Mouse (Mus musculus): ENCODE results near the gene Mov10l1. TPM values are rescaled to one million over a fixed set of nuclear protein-coding genes. Genes with fewer than 3 reads are reported as not detected.

Mov10l1 gene
- polyA plus RNA-seq (2014; fragmentation: Illumina TruSeq; extraction: RNeasy Lipid Tissue Mini Kit (QIAGEN cat#74804)) = 0.74 TPM

DNA sequence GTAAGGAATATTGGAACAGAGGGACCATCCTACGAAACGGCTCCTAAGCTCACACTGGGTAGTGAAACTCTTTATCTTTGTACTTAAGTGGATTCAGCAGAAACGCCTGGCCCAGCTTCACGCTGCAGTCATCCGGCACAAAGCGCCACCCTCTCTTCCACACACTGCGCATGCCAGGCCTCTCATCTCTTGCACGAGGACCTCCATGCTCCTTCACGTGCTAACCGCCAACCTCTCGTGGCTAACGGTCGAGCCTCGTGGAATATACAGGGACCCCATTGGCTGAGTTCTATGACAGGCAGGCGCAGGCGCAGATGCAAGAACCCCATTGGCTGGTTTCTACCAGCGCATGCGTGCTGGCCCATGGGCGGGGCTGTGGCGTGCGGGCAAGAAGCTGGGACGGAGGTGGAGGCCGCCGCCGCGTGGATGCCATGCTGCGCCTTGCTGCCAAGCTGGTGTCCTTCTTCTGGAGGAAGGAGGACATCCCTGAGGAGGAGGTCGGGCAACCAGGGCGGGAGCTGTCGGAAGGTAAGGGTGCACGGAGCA, at the start of gene Mov10l1:
Mov10l1 (plus strand) TSS at position 376 of the 546 bp plus-strand sequence.

DNA sequence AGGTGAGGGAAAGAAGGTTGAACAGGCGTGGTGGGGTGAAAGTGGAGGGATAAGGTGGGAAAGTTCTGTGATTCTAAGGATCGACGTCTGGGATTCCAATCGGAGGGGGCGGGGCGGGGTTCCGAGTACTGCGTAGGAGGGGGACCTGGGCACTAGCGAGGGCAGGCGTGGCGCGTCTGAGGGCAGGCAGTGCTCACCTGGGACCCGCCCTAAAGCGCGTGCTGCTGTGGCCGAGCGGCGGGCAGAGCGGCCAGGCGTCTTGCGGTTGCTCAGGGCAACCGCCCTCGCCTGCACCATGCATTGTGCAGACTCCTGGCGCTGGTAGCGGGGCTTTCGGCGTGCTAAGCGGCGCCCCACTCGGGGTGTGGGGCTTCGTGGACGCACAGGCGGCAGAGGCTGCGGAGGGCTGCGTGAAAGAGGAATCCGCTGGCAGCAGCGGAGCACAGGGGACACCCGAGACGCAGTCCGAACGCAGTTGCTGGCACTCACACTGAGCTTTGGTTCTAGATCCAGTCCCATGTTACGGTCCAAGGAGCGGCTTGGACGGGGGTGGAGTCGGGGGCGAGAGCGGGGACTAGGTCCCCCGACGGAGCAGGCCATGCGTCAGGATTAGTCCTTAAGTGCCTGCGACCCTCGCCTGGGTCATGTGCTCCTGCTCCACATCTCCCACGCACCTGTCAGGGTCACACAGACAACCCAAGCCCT, 28.2 kb upstream of the Mov10l1 start, which contains the start of gene Ttll8:
Ttll8 (minus strand) TSS at position 51 of the 705 bp plus-strand sequence.

DNA sequence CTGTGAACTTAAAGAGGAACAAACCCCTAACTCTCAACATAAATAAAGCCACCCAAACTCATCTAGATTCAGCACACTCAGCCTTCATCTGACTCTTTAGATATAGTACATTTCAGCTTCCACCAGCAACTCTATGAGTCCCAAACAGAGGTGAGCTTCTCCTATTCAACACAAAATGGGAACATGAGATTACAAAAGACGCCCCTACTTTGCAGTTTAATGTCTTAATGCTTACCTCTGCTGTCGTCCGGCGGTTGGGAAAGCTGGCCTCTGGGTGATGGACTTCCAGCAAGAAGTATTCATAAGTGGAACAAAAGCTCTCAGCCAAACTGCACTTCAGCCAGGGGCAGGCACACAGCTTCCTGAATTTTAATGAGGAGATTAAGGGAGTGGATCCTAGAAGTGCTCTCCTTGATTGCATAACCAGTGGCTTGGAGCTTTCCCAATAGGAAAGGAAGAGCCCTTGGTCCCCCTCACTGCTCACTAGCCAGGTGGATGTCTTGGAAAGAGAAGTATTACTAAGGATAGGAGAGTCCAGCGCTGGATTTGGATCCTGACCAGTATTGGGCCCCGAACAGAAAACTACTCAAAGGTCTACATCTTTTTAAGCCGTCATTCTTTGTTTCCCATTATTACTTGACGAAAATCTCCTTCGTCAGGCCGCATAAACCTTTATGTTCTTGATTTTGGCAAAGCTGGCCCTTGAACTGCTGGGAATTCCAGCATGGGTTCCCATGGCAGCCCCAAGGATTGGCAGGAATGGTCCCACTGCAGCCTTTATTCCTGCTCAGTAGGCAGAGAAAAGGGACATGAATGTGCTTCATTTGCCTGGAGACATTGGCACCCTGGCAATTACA, 4.2 kb upstream of the Mov10l1 start, which contains the start of gene Mlc1:
Mlc1 (minus strand) TSS at position 727 of the 857 bp plus-strand sequence.

DNA sequence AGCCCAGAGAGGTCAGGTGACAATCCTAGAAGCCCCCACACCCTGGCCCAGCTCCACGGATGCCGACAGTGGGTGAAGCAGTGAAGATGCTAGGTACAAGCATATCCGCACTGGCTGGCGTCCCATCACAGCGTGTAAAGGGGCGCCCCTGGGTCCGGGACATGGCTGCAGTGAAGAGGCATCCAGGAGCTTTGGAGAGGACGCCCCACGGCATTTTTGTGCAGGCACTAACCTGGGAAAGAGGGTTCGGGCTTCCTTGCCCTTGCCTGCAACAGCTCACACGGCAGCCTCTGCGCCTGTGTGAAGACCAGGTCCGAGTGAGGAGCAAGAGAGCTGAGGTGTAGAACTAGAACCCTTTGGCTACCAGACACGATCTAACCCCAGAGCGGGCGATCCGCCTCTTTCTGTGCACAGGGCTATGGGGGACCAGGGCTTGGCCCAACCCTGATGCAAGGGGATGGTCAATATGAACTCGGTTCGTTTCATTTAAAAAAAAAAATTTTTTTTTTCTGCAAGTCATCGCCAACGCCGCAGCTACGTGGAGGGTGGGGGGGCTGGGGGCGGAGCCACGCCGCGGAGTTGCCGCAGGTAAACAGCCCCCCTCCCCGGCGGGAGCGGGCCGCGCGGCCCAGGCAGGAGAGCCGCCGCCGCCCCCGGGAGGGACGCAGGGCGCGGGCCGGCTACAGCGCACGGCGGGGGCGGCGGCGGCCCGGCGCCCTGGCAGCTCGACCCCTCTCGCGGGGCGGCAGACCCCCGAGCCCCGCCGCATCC, 76.6 kb downstream of the Mov10l1 start, which contains the start of gene Panx2:
Panx2 (plus strand) TSS at position 574 of the 771 bp plus-strand sequence.

DNA sequence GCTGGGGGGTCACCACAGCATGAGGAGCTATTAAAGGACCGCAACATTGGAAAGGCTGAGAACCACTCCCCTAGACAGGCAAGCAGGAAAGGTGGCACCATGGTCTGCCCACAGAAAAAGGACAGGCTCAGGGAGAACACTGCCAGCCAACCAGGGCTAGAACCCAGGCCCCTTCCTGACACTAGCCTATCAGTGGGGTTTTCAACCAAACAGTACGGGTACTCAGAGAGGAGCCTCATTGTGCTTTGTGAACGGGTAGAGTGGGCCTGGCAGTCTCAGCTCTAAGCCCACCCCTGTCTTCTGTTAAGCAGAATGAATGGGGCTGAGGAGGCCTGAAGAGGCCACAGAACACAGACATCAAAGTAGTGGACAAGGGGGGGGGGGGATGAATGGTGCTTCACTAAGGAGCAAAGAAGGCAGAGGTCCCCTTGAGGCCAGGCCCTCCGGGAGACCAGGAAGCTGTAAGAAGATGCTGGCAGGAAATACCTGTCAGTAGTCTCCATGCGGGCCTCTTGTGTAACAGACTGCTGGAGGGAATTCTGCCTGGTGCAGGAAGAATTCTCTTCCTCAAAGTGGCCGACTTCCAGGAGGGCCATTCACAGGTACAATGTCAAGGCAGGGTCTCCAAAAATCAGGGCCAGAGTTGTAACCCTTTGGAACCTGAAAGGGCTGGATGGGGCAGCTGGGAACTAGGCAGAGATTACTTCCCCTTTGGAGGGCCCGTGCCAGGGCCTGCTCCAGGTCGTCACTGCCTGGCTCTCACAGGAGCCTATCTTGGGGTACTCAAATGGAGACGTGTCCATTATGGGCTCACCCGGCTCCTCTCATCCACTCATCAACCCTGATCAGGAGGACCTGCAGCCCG, 92.1 kb downstream of the Mov10l1 start, which contains the start of gene Trabd:
Trabd (plus strand) TSS at position 512 of the 865 bp plus-strand sequence.

DNA sequence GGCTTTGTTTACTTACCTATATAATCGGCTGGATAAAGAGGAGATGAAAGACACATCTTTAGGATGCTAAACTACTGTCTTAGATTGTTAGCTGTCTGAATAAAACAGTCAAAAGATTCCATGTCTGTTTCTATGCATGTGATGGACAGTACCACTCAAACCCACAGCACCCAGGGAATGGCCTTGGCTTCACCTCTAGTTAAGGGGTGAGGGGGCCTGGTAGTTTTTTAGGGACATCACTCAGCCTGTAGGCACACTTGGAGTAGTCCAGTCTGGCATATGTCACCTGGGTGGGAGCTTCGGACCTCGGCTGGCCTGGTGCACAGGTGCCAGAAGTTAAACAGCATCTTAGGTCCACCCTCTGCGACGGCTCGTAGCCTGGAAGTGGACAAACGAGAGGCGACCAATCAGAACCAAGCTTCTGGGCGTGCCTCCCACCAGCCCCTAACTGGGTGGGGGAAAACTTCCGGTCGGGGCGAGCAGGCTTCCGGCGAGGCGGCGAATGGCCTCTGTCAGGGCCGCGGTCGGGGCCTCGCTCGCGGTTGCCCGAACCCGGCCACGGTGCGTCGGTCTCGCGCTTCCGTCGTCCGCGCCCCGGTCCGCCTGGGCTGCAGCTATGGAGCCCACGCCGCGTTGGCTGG, 106.0 kb downstream of the Mov10l1 start, which contains the start of gene Selenoo:
Selenoo (plus strand) TSS at position 478 of the 641 bp plus-strand sequence.

Other genes starting within 250 kb of the Mov10l1 start
- gene Brd1, start 248.7 kb upstream of the Mov10l1 start, polyA plus RNA-seq (2014; fragmentation: Illumina TruSeq; extraction: RNeasy Lipid Tissue Mini Kit (QIAGEN cat#74804)) = 35.6 TPM
- 28.8 TPM for gene Zbed4, start 231.2 kb upstream of the Mov10l1 start, polyA plus RNA-seq (2014; fragmentation: Illumina TruSeq; extraction: RNeasy Lipid Tissue Mini Kit (QIAGEN cat#74804))
- gene Alg12, start 163.6 kb upstream of the Mov10l1 start, polyA plus RNA-seq (2014; fragmentation: Illumina TruSeq; extraction: RNeasy Lipid Tissue Mini Kit (QIAGEN cat#74804)) = 1.7 TPM
- 6.9 TPM for gene Creld2, start 163.3 kb upstream of the Mov10l1 start, polyA plus RNA-seq (2014; fragmentation: Illumina TruSeq; extraction: RNeasy Lipid Tissue Mini Kit (QIAGEN cat#74804))
- 1.7 TPM for gene Pim3, start 120.7 kb upstream of the Mov10l1 start, polyA plus RNA-seq (2014; fragmentation: Illumina TruSeq; extraction: RNeasy Lipid Tissue Mini Kit (QIAGEN cat#74804))
- gene Ttll8, start 28.5 kb upstream of the Mov10l1 start, polyA plus RNA-seq (2014; fragmentation: Illumina TruSeq; extraction: RNeasy Lipid Tissue Mini Kit (QIAGEN cat#74804)) = not detected
- 0.57 TPM for gene Mlc1, start 3.9 kb upstream of the Mov10l1 start, polyA plus RNA-seq (2014; fragmentation: Illumina TruSeq; extraction: RNeasy Lipid Tissue Mini Kit (QIAGEN cat#74804))
- gene Panx2, start 76.8 kb downstream of the Mov10l1 start, polyA plus RNA-seq (2014; fragmentation: Illumina TruSeq; extraction: RNeasy Lipid Tissue Mini Kit (QIAGEN cat#74804)) = not detected
- 3.3 TPM for gene Trabd, start 92.2 kb downstream of the Mov10l1 start, polyA plus RNA-seq (2014; fragmentation: Illumina TruSeq; extraction: RNeasy Lipid Tissue Mini Kit (QIAGEN cat#74804))
- 3.2 TPM for gene Selenoo, start 106.2 kb downstream of the Mov10l1 start, polyA plus RNA-seq (2014; fragmentation: Illumina TruSeq; extraction: RNeasy Lipid Tissue Mini Kit (QIAGEN cat#74804))
- gene Tubgcp6, start 140.2 kb downstream of the Mov10l1 start, polyA plus RNA-seq (2014; fragmentation: Illumina TruSeq; extraction: RNeasy Lipid Tissue Mini Kit (QIAGEN cat#74804)) = 1.3 TPM
- gene Hdac10, start 145.8 kb downstream of the Mov10l1 start, polyA plus RNA-seq (2014; fragmentation: Illumina TruSeq; extraction: RNeasy Lipid Tissue Mini Kit (QIAGEN cat#74804)) = not detected
- gene Mapk12, start 157.8 kb downstream of the Mov10l1 start, polyA plus RNA-seq (2014; fragmentation: Illumina TruSeq; extraction: RNeasy Lipid Tissue Mini Kit (QIAGEN cat#74804)) = not detected
- not detected for gene Mapk11, start 166.7 kb downstream of the Mov10l1 start, polyA plus RNA-seq (2014; fragmentation: Illumina TruSeq; extraction: RNeasy Lipid Tissue Mini Kit (QIAGEN cat#74804))
- 6.7 TPM for gene Plxnb2, start 197.9 kb downstream of the Mov10l1 start, polyA plus RNA-seq (2014; fragmentation: Illumina TruSeq; extraction: RNeasy Lipid Tissue Mini Kit (QIAGEN cat#74804))
- gene Dennd6b, start 213.6 kb downstream of the Mov10l1 start, polyA plus RNA-seq (2014; fragmentation: Illumina TruSeq; extraction: RNeasy Lipid Tissue Mini Kit (QIAGEN cat#74804)) = 0.17 TPM
- gene Ppp6r2, start 228.6 kb downstream of the Mov10l1 start, polyA plus RNA-seq (2014; fragmentation: Illumina TruSeq; extraction: RNeasy Lipid Tissue Mini Kit (QIAGEN cat#74804)) = 5.9 TPM

All from ovary, adult 10 weeks (tissue).